Mouse (Mus musculus) kidney, adult 18-20 months (tissue): ENCODE data around the gene Ak1.
A peak's percentile ranks its signal among the peaks of the same experiment; 100 is the strongest.

ENCODE experiments used
- DNase-seq: peaks from one replicate; pipeline ENCODE4 v3.0.0; 2021

The Ak1 gene

DNA sequence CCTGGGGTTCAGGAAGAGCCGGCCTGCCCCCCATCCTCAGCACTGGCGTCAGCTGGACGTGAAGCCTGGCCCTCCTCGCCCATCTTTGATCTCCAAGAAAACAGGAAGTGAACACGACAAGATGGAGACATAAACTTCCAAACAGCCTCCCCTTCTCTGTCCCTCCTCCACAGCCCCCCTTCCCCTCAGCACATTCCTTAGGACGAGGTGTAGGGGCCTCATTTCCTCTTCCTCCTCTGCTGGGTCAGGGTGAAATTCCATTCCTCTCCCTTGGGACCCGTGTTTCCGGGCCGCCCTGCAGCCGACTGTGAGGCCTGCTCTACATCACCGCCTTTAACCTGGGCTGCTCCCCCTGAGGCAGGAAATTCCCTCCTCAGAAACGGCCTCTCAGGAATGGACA lies 34.3 kb downstream of the Ak1 start:
- peak; percentile 76 for DNase-seq

DNA sequence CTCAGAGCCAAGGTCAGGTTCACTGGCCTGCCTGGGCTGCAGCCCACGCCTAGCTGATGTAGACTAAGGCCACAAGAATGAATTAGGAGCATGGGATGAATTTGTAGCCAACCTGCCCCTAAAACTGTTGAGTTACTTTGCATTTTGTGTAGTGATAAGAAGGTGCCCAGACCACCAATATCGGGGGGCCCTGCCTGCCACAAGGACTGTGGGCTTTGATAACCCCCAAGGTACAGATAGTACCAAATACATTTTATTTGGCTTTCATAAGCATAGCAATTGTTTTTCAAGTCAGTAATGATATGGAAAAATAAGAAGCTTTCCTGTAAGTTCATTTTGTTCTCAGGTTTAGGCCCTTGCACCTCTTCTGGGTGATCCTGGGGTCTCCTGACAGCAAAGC lies 37.3 kb downstream of the Ak1 start:
- no peak for DNase-seq

DNA sequence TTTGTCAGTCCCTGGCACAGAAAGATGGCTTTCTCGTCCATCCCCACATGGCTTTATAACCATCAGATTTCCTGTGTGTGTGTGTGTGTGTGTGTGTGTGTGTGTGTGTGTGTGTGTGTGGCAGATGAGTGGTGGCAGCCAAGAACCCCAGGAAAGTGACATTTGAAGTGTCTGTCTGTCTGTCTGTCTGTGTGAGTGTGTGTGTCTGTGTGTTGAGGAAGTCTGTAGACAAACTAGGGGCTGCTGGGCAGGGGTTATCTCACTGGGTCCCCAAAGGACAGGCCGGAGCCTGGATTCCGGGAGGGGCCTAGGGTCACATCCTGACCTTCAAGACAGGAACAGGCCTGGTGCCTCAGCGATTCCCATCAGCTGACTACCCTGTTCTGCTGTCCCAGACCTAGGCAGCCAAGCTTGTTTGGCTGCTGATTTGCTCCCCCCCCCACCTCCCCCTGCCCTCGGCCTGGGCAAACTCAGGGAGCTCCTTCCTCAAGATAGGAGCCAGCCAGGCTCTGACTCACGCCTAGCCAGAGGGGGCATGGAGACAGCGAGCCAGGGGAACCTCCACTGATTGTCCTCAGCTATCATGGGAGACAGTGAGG lies 40.0 kb downstream of the Ak1 start:
- DNase-seq, result peak; percentile 72

DNA sequence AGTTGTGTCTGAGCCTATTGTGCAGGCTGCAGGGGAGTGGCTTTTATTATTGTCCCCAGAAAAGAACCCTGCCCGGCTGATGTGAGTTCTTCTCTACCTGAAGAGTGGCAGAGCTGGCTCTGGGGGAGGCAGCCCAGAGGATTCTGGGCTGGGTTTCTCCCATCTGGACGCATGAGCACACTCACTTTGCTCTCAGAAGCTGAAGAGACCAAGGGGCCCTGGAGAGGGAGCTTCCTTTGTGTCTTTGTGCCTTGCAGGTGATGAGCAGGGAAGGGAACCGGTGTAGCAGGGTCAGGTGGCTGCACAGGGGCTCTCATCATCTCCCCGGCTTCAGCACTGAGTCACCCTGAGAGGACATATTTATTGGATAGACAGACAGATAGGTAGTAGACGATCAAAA lies 40.7 kb downstream of the Ak1 start:
- DNase-seq, result no peak

DNA sequence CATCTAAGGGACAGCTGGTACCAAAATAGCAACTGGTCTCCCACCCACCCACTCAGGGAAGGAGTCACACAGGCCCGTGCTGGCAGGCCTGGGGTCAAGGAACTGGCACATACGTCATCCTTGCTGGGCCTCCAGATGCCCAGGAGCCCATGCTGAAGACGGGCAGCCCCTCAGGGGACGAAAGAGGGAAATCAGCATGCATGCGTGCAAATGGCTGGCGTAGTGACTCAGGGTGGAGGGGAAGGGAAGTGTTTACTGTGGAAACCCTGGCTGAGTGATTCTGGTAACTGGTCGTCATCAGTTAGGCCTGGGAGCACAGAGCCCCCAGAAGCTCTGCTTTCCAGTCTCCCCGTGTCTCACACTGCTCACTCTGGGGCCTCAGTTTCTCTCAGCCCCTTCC lies 43.8 kb downstream of the Ak1 start:
- no peak for DNase-seq

DNA sequence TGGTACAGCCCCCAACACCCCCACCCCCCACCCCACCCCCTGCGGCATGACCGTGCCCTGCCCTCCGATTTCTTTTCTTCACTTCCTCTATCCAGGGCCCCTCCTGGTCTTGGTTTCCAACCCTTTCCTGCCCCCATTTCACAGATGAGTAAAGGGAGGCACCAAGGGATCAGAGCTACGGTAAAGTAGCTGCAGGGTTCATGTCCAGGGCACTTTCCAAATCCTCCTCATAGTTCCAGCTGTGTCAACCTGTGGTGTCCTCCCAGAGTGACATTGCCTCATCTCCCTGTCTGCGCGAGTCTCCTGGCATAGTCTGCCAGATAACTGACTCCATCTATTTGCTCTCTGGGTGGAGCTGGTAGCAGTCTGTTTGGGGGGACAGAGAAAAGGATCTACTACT lies 44.3 kb downstream of the Ak1 start:
- DNase-seq, result no peak

DNA sequence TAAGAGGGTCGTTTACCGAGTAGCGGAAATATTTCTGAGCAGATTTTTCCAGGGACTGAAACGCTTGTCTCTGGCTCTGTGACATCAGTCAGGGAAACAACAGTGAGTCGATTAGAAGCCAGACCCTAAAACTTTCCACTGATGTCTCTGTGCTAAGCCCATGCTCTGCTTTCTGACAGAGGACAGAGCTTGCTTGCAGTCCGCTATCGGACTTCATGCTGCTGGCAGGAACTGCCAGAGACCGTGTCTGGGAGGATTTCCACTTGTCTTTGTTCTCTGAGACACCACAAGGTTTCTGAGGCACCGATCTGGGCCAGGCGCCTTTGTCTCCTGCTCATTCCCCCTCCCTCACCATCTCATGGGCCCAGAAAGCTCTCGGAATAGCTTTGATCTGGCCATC lies 46.2 kb downstream of the Ak1 start:
- no peak for DNase-seq

DNA sequence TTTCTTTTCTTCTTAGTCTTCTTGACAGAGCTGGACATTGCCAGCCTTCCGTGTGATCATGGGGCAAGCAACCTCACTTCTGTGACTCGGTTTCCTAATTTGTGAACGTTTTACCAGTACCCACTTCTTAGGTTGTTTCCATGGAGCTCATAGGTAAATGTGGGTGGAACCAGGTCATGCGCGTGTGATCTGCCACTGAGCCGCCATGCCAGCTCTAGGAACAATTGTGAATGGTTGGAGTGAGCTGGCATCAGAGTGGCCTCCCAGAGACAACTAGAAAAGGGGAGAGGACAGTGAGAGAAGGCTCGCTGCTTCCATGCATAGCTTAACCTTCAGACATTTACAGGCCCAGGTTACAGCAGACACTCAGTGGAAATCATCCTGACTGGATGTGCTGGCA lies 46.6 kb downstream of the Ak1 start:
- DNase-seq, result no peak

DNA sequence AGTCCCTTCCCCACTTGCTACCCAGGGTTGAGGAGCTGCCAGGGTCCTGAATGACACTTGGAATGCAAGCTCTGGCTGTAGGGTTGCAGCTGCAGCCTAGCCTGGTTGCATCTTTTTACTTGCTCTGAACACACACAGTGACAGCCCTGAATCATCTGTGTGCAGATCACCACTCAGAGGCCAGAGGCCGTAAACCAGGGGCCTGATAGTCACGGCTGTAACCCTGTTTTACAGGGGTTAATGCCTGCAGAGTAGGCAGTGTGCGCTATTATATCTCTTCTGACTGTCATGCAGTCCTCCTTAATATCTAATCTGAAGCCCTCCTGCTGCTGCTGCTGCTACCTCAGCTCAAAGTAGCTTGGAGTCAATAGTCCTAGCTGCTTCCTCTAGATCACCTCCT lies 48.3 kb downstream of the Ak1 start:
- DNase-seq, result no peak

DNA sequence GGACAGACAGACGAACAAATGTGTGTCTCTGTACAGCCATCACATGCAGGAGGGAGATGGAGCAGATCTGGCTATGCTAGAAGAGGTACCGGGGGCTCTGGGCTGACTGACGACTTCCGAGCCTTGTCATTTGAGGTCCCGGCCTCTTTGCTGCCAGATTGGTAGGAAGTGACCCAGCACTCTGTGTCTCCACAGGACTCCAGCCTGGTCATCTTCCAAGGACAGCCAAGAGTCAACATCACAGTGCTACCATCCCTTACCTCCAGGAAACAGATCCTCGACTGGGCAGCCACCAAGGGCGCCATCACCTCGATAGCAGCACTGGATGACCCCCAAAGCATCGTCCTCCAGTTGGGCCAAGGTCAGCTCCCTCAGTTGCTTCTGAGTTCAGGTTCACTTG lies 49.6 kb downstream of the Ak1 start:
- DNase-seq, result no peak

DNA sequence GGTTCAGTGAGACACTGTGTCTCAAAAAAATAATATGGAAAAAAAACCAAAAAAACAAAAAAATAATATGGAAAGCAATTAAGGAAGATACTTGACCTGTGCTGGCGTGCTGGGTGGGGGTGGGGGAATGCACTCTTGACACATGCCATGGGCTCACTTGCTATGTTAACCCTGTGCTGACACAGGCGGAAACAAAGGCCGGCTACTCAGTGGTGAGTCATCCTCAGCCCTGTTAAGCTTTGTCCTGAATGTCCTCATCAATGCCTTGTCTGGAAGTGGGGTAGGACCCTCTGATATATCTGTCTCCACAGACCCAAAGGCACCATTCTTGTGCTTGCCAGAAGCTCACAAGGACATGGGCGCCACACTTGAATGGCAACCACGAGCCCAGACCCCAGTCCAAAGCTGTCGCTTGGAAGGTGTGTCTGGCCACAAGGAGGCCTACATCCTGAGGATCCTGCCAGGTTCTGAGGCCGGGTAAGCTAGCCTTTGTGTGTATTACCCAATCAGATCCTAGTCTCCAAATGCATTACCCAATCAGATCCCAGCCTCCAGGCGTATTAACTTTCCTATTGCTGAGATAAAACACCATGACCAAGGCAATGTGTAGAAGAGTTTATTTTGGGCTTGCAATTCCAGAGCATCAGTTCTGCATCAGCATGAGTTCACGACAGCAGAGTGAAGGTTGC lies 50.5 kb downstream of the Ak1 start:
- DNase-seq, result no peak

DNA sequence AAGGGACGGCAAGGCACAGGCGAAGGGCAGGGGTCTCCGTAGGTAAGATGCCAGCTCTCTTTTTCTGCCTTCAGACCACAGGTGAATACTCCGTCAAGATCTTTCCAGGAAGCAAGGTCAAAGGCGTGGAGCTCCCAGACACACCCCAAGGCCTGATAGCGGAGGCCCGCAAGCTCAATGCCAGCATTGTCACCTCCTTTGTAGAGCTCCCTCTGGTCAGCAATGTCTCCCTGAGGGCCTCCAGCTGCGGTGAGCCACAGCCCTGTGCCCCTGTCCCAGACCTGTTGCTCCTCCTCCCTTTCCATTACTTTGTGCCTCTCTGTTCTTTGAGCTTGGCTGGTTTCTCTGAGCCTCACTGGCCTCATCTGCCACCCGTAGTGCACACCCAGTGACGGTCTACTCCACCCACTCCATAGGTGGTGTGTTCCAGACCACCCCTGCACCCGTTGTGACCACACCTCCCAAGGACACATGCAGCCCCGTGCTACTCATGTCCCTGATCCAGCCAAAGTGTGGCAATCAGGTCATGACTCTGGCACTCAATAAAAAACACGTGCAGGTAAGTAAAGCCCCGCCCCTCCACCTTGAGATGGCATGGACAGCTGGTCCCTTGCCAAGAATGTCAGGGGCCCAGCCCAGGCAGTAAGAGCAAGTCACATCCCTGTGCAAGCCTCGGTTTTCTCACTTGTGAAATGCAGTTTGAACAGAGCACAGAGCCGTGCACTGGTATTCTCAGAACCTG lies 51.8 kb downstream of the Ak1 start:
- no peak for DNase-seq

DNA sequence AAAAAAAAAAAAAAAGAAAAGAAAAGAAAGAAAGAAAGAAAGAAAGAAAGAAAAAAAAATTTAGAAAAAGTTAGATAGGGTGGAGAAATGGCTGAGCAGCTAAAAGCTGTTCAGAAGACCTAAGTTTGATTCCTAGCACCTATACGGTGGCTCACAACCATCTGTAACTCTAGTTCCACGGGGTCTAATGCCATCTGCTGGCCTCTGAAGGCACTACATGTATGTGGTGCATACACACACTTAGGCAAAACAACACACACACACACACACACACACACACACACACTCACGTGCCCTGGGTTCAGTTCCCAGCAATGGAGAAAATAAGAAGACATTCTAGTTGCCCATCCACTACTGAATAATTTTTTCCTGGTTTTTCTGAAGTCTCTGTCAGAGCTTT lies 55.3 kb downstream of the Ak1 start:
- no peak for DNase-seq

DNA sequence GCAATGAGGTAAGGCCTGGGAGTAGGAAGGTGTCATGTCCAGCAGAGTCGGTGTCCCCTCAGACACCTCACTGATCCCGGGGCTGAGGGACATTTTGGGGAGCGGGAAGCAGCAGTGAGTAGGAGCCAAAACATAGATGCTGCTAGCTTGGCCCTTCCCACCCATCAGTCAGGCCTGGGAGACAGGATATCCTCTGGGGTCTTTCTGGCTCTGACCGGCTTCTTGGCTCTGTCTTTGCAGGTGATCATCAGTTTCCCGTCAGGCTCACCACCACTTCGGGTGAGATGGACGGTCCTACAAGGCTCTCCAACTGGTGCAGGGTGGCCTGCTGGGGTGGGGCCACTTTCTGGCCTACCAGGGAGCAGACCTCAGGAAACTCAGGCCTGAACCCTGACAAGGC lies 56.1 kb downstream of the Ak1 start:
- DNase-seq, result no peak

DNA sequence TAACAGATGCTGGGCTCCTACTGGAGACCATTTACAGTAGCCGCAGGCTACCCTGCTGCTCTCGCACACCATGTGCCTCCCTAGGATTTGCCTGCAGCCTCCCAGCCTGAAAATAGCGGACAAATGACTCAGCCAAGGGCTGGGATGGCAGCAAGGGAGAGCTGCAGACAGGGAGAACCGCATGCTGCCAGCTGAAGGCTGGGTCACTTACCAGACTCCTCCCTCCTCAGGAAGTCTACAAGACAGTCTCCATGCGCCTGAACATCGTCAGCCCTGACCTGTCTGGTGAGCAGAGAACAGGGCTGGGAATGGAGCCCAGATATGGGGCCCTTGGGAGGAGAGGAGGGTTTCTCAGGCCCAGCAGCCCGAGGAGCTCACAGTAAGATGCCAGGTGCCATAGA lies 58.5 kb downstream of the Ak1 start:
- no peak for DNase-seq

DNA sequence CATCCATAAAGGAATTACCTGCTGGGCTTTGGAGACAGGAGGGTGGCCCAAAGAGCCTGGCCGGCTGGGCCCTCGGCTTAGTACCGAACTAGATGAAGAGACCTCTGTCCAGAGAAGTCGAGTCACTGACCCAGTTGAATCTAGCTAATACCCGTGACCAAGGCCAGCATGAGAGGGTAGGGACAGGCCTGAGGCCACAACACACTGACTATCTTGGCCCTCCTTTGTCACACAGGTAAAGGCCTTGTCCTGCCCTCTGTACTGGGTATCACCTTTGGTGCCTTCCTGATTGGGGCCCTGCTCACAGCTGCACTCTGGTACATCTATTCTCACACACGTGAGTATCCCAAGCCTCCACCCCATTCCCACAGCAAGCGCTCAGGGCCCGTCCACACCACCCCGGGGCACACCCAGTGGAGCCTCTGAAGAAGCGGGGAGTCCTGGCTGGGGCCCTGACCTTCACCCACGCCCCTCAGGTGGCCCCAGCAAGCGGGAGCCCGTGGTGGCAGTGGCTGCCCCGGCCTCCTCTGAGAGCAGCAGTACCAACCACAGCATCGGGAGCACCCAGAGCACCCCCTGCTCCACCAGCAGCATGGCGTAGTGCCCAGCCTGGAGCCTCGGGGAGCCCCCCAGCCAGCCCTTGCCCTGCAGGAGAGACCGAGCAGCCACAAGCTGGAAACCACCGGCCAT lies 59.5 kb downstream of the Ak1 start:
- no peak for DNase-seq

DNA sequence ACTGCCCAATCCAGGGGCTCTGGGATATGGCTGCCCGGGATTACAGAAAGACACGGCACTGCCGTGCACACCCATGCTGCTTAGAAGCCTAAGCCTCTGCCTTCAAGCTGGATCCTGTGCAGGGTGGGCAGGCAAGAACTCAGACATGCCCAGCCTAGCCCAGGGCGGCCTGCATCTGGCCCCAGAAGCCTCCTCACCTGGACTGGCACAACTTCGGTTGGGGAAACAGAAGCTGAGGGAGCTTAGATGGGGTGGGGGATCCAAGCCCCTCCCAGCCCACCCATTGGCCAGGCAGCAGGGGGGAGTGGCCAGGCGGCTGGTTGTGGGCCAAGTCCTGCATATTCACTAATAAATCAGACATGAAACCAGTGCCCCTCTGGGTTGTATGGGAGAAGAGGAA lies 60.2 kb downstream of the Ak1 start:
- no peak for DNase-seq

DNA sequence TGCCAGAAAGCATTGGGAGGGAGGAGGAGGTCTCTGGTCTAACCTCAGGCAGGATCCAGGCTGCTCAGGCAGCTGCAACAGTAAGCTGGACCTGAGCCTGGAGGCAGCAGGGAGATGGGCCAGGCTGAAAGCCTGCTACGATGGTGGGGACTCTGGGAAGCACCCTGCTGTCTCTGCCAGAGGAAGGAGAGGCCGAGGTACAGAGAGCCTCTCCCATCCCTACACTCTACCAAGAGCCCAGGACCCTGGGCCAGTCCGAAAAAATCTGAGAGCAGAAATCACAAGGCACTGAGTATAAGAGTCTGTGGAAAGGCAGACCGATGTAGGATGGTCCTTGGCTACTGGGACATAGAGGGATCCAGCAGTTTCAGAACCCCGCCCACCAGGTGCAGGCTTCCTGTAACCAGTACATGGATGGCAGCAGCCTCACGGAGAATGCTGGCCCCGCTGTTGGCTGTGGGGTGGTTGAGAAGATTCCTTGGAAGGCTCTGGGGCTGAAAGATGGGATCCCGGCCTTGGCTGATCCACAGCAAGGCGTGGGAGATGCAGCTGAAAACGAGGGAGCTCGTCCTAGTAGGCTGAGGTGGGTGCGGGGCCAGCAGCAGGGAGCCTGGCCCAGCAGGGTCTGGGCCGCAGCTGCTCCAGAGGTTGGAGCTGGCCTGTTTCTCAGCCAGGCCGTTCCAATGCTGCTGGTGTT lies 61.3 kb downstream of the Ak1 start:
- no peak for DNase-seq

DNA sequence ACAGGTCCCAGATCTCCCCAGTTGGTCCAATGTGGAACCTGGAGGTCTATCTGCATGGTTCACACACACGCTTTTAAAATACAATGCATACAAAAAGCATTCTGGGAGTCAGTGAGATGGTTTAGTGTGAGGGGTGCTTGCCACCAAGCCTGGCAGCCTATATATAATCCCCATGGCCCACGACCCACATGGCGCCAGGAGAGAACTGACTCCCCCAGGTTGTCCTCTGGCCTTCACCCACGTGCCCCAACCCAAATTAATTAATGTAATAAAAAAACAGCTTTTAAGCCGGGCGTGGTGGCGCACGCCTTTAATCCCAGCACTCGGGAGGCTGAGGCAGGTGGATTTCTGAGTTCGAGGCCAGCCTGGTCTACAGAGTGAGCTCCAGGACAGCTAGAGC lies 62.1 kb downstream of the Ak1 start:
- no peak for DNase-seq
